In genomic region chr2:24755276-24755675, GRCm38 (mm10) we compare ENCODE assay signal across 7 mouse cellular contexts. TPM values are rescaled to one million over a fixed set of nuclear protein-coding genes. Genes with fewer than 3 reads are reported as not detected.
A peak's percentile ranks its signal among the peaks of the same experiment; 100 is the strongest.
DNase-seq lines count a peak whose midpoint lies in the region; ATAC-seq and TF ChIP-seq lines count a peak whose summit lies in the region.

No protein-coding gene starts in this region.

- H3K4me1 ChIP-seq in bone marrow macrophage, adult 2 months (ENCODE audit: control insufficient read depth, insufficient read depth, low read length) = peaks cover 10% of the 10 kb centered on the region
- H3K4me1 ChIP-seq in forebrain, embryonic 12.5 days = no peaks in the 10 kb centered on the region
- H3K4me1 ChIP-seq in lung, adult 2 months (ENCODE audit: control insufficient read depth, insufficient read depth, low read length) = no peaks in the 10 kb centered on the region

- no peak overlapping the region for H3K27ac ChIP-seq in bone marrow macrophage, adult 2 months (ENCODE audit: insufficient read depth, low read depth, low read length)
- no peak overlapping the region for H3K27ac ChIP-seq in forebrain, embryonic 12.5 days

- peak; percentile 35 for DNase-seq in urinary bladder, postnatal 14 days (ENCODE audit: low spot score)
- no peak for DNase-seq in urinary bladder, postnatal 4 days (ENCODE audit: low spot score in 2 of 2)
- peak; percentile 42 for DNase-seq in kidney, postnatal 14 days
- DNase-seq in lung, adult 2 months = peak; percentile 49
- peak; percentile 34 to 35 for DNase-seq in right cerebral cortex, postnatal 36 days (ENCODE audit: low spot score in 2 of 2)

- no peak overlapping the region for H3K4me2 ChIP-seq in forebrain, embryonic 12.5 days

- H3K27me3 ChIP-seq in forebrain, embryonic 12.5 days = no peaks in the 10 kb centered on the region

- no peak for TF ChIP-seq POLR2A in bone marrow macrophage, adult 2 months (IDR thresholded peaks at IDR 0.05; ENCODE audit: borderline replicate concordance, low read depth, low read length)
- no peak for TF ChIP-seq POLR2A in lung, adult 2 months (IDR thresholded peaks at IDR 0.05; ENCODE audit: borderline replicate concordance, extremely low read depth, low read depth, low read length)

- 0 out of 2 replicates have a peak, but pooled peaks have one; percentile 33 for ATAC-seq in forebrain, embryonic 12.5 days (ENCODE audit: low FRiP score)

- H3K4me3 ChIP-seq in bone marrow macrophage, adult 2 months (ENCODE audit: insufficient read depth, low read length) = no peak overlapping the region
- no peak overlapping the region for H3K4me3 ChIP-seq in forebrain, embryonic 12.5 days (replicated peaks)
- no peak overlapping the region for H3K4me3 ChIP-seq in lung, adult 2 months (replicated peaks; ENCODE audit: extremely low read depth, low read depth, low read length)

- peak; percentile 94 for TF ChIP-seq CTCF in bone marrow macrophage, adult 2 months (IDR thresholded peaks at IDR 0.05; ENCODE audit: low read depth, low read length)
- TF ChIP-seq CTCF in lung, adult 2 months (IDR thresholded peaks at IDR 0.05; ENCODE audit: insufficient read depth, low read length) = peak; percentile 68

- no peaks in the 10 kb centered on the region for H3K9me3 ChIP-seq in forebrain, embryonic 12.5 days

- H3K9ac ChIP-seq in forebrain, embryonic 12.5 days = no peak overlapping the region

- WGBS in forebrain, embryonic 12.5 days = 86% methylated on average over 1 of the region's 1 CpGs
- 100% methylated on average over 1 of the region's 1 CpGs for WGBS in lung, adult 2 months

- H3K36me3 ChIP-seq in forebrain, embryonic 12.5 days (replicated peaks) = no peaks in the 10 kb centered on the region

RNA-seq across cellular contexts. Expression of gene Cacna1b, which starts 7.7 kb away (rescaled TPM):
- polyA plus RNA-seq in bone marrow macrophage, adult 2 months (2012; ENCODE audit: insufficient read depth, insufficient read length, missing spikeins) = 0.16 and 0.52 TPM in 2 replicates
- 3.0 and 5.8 TPM in 2 replicates for polyA plus RNA-seq in forebrain, embryonic 12.5 days (2016; fragmentation: Nextera tagmentation; extraction: Ambion mirVana)
- 2.9 and 3.8 TPM in 2 replicates for polyA plus RNA-seq in lung, adult 2 months (2012; rRNA removed)

Comparison
In these comparisons a context has a peak if more than half of its experiments do, and no peak if none do; other contexts are left out.
1. DNase-seq: peak in urinary bladder, postnatal 14 days (single experiment), kidney, postnatal 14 days (single experiment), lung, adult 2 months (single experiment) and right cerebral cortex, postnatal 36 days (2 of 2); none in urinary bladder, postnatal 4 days (0 of 2).